Mouse (Mus musculus): Measurements from ENCODE around the gene Fbxl17. TPM values are rescaled to one million over a fixed set of nuclear protein-coding genes. Genes with fewer than 3 reads are reported as not detected.

The Fbxl17 gene
- total and polyA plus RNA-seq, 3 experiments: 5.0 to 9.7 TPM; not detected in 1

DNA sequence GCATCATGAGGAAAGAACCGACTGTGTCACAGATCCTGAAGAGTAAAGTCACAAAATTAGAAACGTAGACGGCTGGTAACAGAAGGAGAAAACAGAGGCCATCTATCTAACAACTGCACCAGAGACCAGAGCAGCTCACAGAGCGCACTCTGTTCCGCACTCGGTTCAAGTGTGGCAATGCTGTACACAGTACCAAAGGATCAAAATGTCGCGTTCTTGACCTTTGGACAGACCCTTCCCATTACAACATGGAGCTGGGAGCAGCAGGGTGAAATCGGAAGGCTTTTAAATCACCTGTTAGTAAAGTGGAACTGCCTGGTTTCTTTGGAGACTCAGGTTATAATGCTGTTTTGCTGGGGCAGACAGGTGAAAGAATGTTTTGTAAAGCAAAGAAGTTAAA lies 138.1 kb downstream of the Fbxl17 start:
- Histone ChIP-seq H3K36me3 (ENCODE audit: control insufficient read depth in 1 of 2, insufficient read depth in 2 of 2, low read length in 2 of 2) (no peaks in the 10 kb centered on the region; a peak in 1 of 4 replicates), H3K4me3 (ENCODE audit: control insufficient read depth in 1 of 2, insufficient read depth in 1 of 2, low read depth in 2 of 2, low read length in 2 of 2) (no peak overlapping the region), H3K9ac (ENCODE audit: control insufficient read depth, low read depth, low read length, poor library complexity, severe bottlenecking) (no peak overlapping the region), H3K27me3 (ENCODE audit: control insufficient read depth in 1 of 2, insufficient read depth in 2 of 2, low read length in 2 of 2) (no peaks in the 10 kb centered on the region), H3K9me3 (replicated peaks; ENCODE audit: insufficient read depth, low read length) (no peaks in the 10 kb centered on the region), H3K4me1 (ENCODE audit: control insufficient read depth in 1 of 2, insufficient read depth in 2 of 2, low read length in 2 of 2) (no peaks in the 10 kb centered on the region), H3K79me2 (ENCODE audit: control insufficient read depth, insufficient read depth, low read length, poor library complexity) (no peaks in the 10 kb centered on the region), H3K27ac (ENCODE audit: control insufficient read depth, low read depth, low read length) (no peak overlapping the region)
- DNase-seq (ENCODE audit: low read depth, low spot score): no peak
- TF ChIP-seq HCFC1 (IDR thresholded peaks at IDR 0.05; ENCODE audit: low read depth, low read length): no peak
- TF ChIP-seq ZNF384 (IDR thresholded peaks at IDR 0.05; ENCODE audit: low read depth, low read length): no peak
- TF ChIP-seq KAT2A (conservative IDR thresholded peaks at IDR 0.05; ENCODE audit: low read depth, low read length): no peak
- no peak for TF ChIP-seq GABPA (IDR thresholded peaks at IDR 0.05; ENCODE audit: low read depth, low read length)
- TF ChIP-seq SMC3 (IDR thresholded peaks at IDR 0.05; ENCODE audit: low read depth, low read length): no peak
- TF ChIP-seq CTCF (IDR thresholded peaks at IDR 0.05 in 2 of 3, conservative IDR thresholded peaks at IDR 0.05 in 1 of 3; ENCODE audit: control insufficient read depth in 1 of 3, insufficient read depth in 1 of 3, low read depth in 2 of 3, low read length in 3 of 3, poor library complexity in 1 of 3, severe bottlenecking in 1 of 3): no peak
- TF ChIP-seq GATA1 (IDR thresholded peaks at IDR 0.05; ENCODE audit: low read depth, low read length): no peak
- no peak for TF ChIP-seq RCOR1 (IDR thresholded peaks at IDR 0.05; ENCODE audit: low read depth, low read length)
- no peak for TF ChIP-seq MXI1 (IDR thresholded peaks at IDR 0.05; ENCODE audit: low read depth, low read length)
- no peak for TF ChIP-seq USF2 (IDR thresholded peaks at IDR 0.05; ENCODE audit: borderline replicate concordance in 1 of 2, insufficient read depth in 1 of 2, low read depth in 1 of 2, low read length in 2 of 2)
- TF ChIP-seq NELFE (IDR thresholded peaks at IDR 0.05; ENCODE audit: low read depth, low read length): no peak
- no peak for TF ChIP-seq MYB (IDR thresholded peaks at IDR 0.05; ENCODE audit: low read depth, low read length)
- no peak for TF ChIP-seq BHLHE40 (IDR thresholded peaks at IDR 0.05; ENCODE audit: borderline replicate concordance, low read depth, low read length)
- TF ChIP-seq ZKSCAN1 (IDR thresholded peaks at IDR 0.05; ENCODE audit: low read depth, low read length): no peak

DNA sequence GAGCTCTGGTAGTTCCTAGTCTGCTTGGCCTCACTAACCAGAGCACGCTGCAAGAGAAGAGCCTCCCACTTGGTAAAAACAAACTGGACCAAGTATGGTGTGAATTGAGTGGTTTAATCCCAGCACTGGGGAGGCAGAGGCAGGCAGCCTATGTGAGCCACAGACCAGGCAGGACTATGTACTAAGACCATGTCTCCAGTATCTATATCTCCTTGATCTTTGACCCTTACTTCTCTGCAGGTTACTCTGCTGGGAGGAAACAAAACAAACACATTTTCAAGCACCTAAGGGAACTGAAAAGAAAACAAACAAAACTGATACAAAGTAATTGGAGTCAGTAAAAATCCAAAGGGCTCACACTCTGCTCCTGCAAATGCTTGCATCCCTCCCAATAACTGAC lies 141.0 kb downstream of the Fbxl17 start:
- no peak for TF ChIP-seq POLR2A (IDR thresholded peaks at IDR 0.05; ENCODE audit: control insufficient read depth in 1 of 2, insufficient read depth in 1 of 2, low read depth in 1 of 2, low read length in 2 of 2, poor library complexity in 1 of 2)
- TF ChIP-seq GABPA (IDR thresholded peaks at IDR 0.05; ENCODE audit: low read depth, low read length): no peak
- TF ChIP-seq KAT2A (conservative IDR thresholded peaks at IDR 0.05; ENCODE audit: low read depth, low read length): no peak
- no peak for TF ChIP-seq TAL1 (IDR thresholded peaks at IDR 0.05; ENCODE audit: low read length)
- TF ChIP-seq MAZ (IDR thresholded peaks at IDR 0.05; ENCODE audit: low read depth, low read length): no peak
- no peak for TF ChIP-seq ZMIZ1 (IDR thresholded peaks at IDR 0.05; ENCODE audit: low read depth, low read length)
- TF ChIP-seq HCFC1 (IDR thresholded peaks at IDR 0.05; ENCODE audit: low read depth, low read length): no peak
- TF ChIP-seq MAX (IDR thresholded peaks at IDR 0.05; ENCODE audit: low read length): no peak
- no peak for TF ChIP-seq ZC3H11A (IDR thresholded peaks at IDR 0.05; ENCODE audit: low read depth, low read length)
- no peak for TF ChIP-seq CHD1 (IDR thresholded peaks at IDR 0.05; ENCODE audit: low read depth, low read length)
- no peak for TF ChIP-seq ZKSCAN1 (IDR thresholded peaks at IDR 0.05; ENCODE audit: low read depth, low read length)
- H3K4me1 ChIP-seq (ENCODE audit: control insufficient read depth in 1 of 2, insufficient read depth in 2 of 2, low read length in 2 of 2): no peaks in the 10 kb centered on the region
- H3K27ac ChIP-seq (ENCODE audit: control insufficient read depth, low read depth, low read length): no peak overlapping the region

More for the DNA sequence above, 141.0 kb downstream of the Fbxl17 start:
- Histone ChIP-seq H3K79me2 (ENCODE audit: control insufficient read depth, insufficient read depth, low read length, poor library complexity) (no peaks in the 10 kb centered on the region), H3K4me3 (ENCODE audit: control insufficient read depth in 1 of 2, insufficient read depth in 1 of 2, low read depth in 2 of 2, low read length in 2 of 2) (no peak overlapping the region), H3K36me3 (ENCODE audit: control insufficient read depth in 1 of 2, insufficient read depth in 2 of 2, low read length in 2 of 2) (no peaks in the 10 kb centered on the region), H3K27me3 (ENCODE audit: control insufficient read depth in 1 of 2, insufficient read depth in 2 of 2, low read length in 2 of 2) (no peaks in the 10 kb centered on the region), H3K9me3 (replicated peaks; ENCODE audit: insufficient read depth, low read length) (no peaks in the 10 kb centered on the region), H3K9ac (ENCODE audit: control insufficient read depth, low read depth, low read length, poor library complexity, severe bottlenecking) (no peak overlapping the region)
- no peak for DNase-seq (ENCODE audit: low read depth, low spot score)

All from MEL (cell line).